20 mouse cellular contexts compared by ENCODE assay signal in genomic region chr6:87121961-87122360, GRCm38 (mm10). TPM values are rescaled to one million over a fixed set of nuclear protein-coding genes. Genes with fewer than 3 reads are reported as not detected.
"Had no signal": no experiment of that assay in that cellular context is flagged by ENCODE, and none has a peak within 500 bp of the region (broad histone marks: within the 10 kb centered on the region; RNA-seq: fewer than 3 reads in every experiment).

No protein-coding gene starts in this region.

- H3K36me3 ChIP-seq: liver, embryonic 13.5 days; liver, embryonic 15.5 days; lung, embryonic 15.5 days; midbrain, embryonic 12.5 days; midbrain, embryonic 15.5 days; neural tube, embryonic 12.5 days; stomach, embryonic 15.5 days had no signal

- H3K4me3 ChIP-seq: liver, embryonic 13.5 days; liver, embryonic 15.5 days; lung, embryonic 15.5 days; megakaryocyte, embryonic 14.5 days; midbrain, embryonic 12.5 days; midbrain, embryonic 15.5 days; neural tube, embryonic 12.5 days; stomach, embryonic 15.5 days had no signal

- H3K27ac ChIP-seq: liver, embryonic 13.5 days; liver, embryonic 15.5 days; lung, embryonic 15.5 days; macrophage; midbrain, embryonic 12.5 days; midbrain, embryonic 15.5 days; neural tube, embryonic 12.5 days; stomach, embryonic 15.5 days; stomach, postnatal 0 days had no signal

- H3K27me3 ChIP-seq: liver, embryonic 13.5 days; liver, embryonic 15.5 days; lung, embryonic 15.5 days; midbrain, embryonic 12.5 days; midbrain, embryonic 15.5 days; neural tube, embryonic 12.5 days; stomach, embryonic 15.5 days had no signal

- ATAC-seq: liver, postnatal 0 days; midbrain, embryonic 15.5 days had no signal

- H3K9me3 ChIP-seq: liver, embryonic 15.5 days; lung, embryonic 15.5 days; midbrain, embryonic 12.5 days; midbrain, embryonic 15.5 days; neural tube, embryonic 12.5 days; stomach, embryonic 15.5 days had no signal

- H3K4me1 ChIP-seq: midbrain, embryonic 12.5 days; midbrain, embryonic 15.5 days; neural tube, embryonic 12.5 days had no signal

- H3K4me2 ChIP-seq: liver, embryonic 13.5 days; liver, embryonic 15.5 days; lung, embryonic 15.5 days; midbrain, embryonic 12.5 days; midbrain, embryonic 15.5 days; neural tube, embryonic 12.5 days; stomach, embryonic 15.5 days had no signal

- DNase-seq: liver, embryonic 13.5 days; liver, postnatal 0 days; lung, adult 2 months; lung, postnatal 10 days; lung, postnatal 36 days; right cerebral cortex, postnatal 14 days; thymus, adult 2 months; thymus, postnatal 25 days; thymus, postnatal 4 days had no signal

- H3K9ac ChIP-seq: liver, embryonic 13.5 days; liver, embryonic 15.5 days; liver, postnatal 0 days; lung, embryonic 15.5 days; midbrain, embryonic 12.5 days; midbrain, embryonic 15.5 days; neural tube, embryonic 12.5 days; stomach, embryonic 15.5 days had no signal

RNA-seq across cellular contexts. Expression of gene D6Ertd527e, which starts 17.4 kb away (rescaled TPM):
- total RNA-seq: megakaryocyte progenitor cell, adult 5-6 weeks had no signal
- polyA plus RNA-seq: liver, embryonic 13.5 days; liver, embryonic 15.5 days; liver, postnatal 0 days; midbrain, embryonic 12.5 days; midbrain, embryonic 15.5 days; neural tube, embryonic 14.5 days had no signal
